Mouse (Mus musculus) thymus, adult 2 months (tissue): ENCODE data around the gene Vps29. TPM values are rescaled to one million over a fixed set of nuclear protein-coding genes. Genes with fewer than 3 reads are reported as not detected.

Experiments used
- DNase-seq: peaks from one replicate; pipeline ENCODE4 v3.0.0; 2021
- H3K27ac ChIP-seq: fragments of 200-500 bp; 2 replicates; pipeline ENCODE4 v1.5.1; 2012; ENCODE audit warnings: low read length, control low read depth; ENCODE audit not compliant: control insufficient read depth, insufficient read depth
- H3K27me3 ChIP-seq: fragments of 200-500 bp; 2 replicates; pipeline ENCODE4 v1.6.1; 2012; ENCODE audit warnings: mild to moderate bottlenecking, low read length, moderate library complexity, mixed read lengths; ENCODE audit not compliant: control insufficient read depth, insufficient read depth
- H3K36me3 ChIP-seq: fragments of 200-500 bp; 2 replicates; pipeline ENCODE4 v1.6.1; 2012; ENCODE audit warnings: mild to moderate bottlenecking, low read length, moderate library complexity; ENCODE audit not compliant: control insufficient read depth, insufficient read depth
- H3K4me1 ChIP-seq: fragments of 200-500 bp; replicated peaks from 2 replicates; pipeline ENCODE4 v1.6.1; 2012; ENCODE audit warnings: low read length; ENCODE audit not compliant: control insufficient read depth, insufficient read depth
- H3K4me3 ChIP-seq: fragments of 200-500 bp; 2 replicates; pipeline ENCODE4 v1.5.1; 2012; ENCODE audit warnings: mild to moderate bottlenecking, low read length, control low read depth, moderate library complexity; ENCODE audit not compliant: control insufficient read depth, insufficient read depth
- CTCF ChIP-seq: fragments of 200-500 bp; IDR thresholded peaks from 2 replicates; pipeline ENCODE4 v1.5.1; 2012; ENCODE audit warnings: mild to moderate bottlenecking, control low read depth, low read length, moderate library complexity, borderline replicate concordance; ENCODE audit not compliant: control insufficient read depth, poor library complexity, insufficient read depth; ENCODE audit errors: extremely low read depth
- POLR2A ChIP-seq: fragments of 200-500 bp; IDR thresholded peaks from 2 replicates; pipeline ENCODE4 v1.6.1; 2012; ENCODE audit warnings: mild to moderate bottlenecking, low read length, control low read depth, moderate library complexity; ENCODE audit not compliant: control insufficient read depth, poor library complexity, insufficient read depth; ENCODE audit errors: extremely low read depth
- WGBS: fragments of 180-500 bp; shearing (Covaris S2); methylation state at CpG from one replicate; pipeline ENCODE4 v1.1.7; 2018; 5-methylcytosine and 5-hydroxymethylcytosine counted together
- polyA plus RNA-seq: library from polyadenylated mRNA; depleted of rRNA; stranded (reverse); fragments of >200 nt; gene quantifications from 2 replicates; pipeline ENCODE4 v1.2.3, GENCODE M21; 2012

Vps29 gene
- polyA plus RNA-seq, 1 experiment, result 54.5 TPM

DNA sequence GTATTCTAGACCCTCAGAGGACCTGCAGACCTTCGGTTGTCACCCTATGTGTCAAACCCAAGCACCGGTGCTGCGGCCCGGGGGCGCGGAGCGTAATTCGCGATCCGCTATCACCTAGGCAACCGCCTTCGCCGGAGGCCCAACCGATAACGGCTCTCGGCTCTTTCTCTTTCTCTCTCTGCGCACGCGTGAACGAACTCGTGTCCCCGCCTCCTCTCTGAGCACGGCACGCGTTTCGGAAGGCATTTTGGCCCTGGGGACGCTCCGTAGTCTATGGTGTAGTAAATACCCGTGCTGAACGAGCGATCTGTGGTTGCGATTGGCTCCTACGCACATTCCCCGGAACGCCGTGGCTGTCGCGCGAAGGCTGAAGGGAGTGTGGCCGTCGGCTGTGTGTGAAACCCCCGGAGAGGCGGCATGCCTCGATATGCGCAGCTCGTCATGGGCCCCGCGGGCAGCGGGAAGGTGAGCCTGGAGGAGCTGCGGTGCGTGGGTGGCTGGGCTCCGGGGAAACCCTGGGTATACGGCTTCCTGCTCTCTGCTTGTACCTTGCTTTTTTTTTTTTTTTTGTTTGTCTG lies 18.1 kb downstream of the Vps29 start, which contains the start of gene Fam216a:
TSS of gene Fam216a (minus strand) at position 173 of the 578 bp plus-strand sequence.
- Histone ChIP-seq H3K36me3 (peaks cover 17% of the 10 kb centered on the region), H3K4me3 (peak within 1 kb of the TSS; percentile 91), H3K27ac (peak within 1 kb of the TSS; percentile 85), H3K27me3 (no peaks in the 10 kb centered on the region), H3K4me1 (peaks cover 2% of the 10 kb centered on the region; the same call in 1 of the 2 replicates)
- peak; percentile 100 for DNase-seq
- WGBS, result under 1% methylated on average over 53 of the region's 53 CpGs
- 0 out of 2 replicates have a peak, but pooled peaks have one; percentile 47 for TF ChIP-seq CTCF
- peak; percentile 54; the same call in 1 of the 2 replicates for TF ChIP-seq POLR2A

DNA sequence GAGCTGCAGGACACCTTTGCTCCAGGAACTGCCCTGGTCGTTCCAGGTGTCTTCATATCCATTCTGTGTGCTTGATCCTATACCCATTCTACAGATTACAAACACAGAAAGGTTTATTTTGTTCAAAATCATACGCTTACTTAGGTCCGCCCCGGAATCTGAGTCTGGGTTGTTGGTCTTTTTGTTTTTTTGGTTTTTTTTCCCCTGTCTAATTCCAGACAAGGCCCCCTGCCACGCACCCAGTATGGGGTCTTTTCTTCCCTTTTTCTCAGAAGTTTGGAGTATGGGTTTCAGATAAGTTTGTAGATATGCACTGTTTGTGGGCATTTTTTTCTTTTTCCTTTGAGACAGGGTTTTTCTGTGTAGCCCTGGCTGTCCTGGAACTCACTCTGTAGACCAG lies 18.7 kb downstream of the Vps29 start:
- H3K27me3 ChIP-seq, result no peaks in the 10 kb centered on the region
- TF ChIP-seq POLR2A (no peak), CTCF (no peak)
- DNase-seq, result no peak
- H3K27ac ChIP-seq, result peak overlapping the region; percentile 63
- peaks cover 2% of the 10 kb centered on the region; the same call in 1 of the 2 replicates for H3K4me1 ChIP-seq
- H3K36me3 ChIP-seq, result peaks cover 11% of the 10 kb centered on the region
- peak overlapping the region; percentile 66 for H3K4me3 ChIP-seq
- 4% methylated on average over 5 of the region's 5 CpGs for WGBS

DNA sequence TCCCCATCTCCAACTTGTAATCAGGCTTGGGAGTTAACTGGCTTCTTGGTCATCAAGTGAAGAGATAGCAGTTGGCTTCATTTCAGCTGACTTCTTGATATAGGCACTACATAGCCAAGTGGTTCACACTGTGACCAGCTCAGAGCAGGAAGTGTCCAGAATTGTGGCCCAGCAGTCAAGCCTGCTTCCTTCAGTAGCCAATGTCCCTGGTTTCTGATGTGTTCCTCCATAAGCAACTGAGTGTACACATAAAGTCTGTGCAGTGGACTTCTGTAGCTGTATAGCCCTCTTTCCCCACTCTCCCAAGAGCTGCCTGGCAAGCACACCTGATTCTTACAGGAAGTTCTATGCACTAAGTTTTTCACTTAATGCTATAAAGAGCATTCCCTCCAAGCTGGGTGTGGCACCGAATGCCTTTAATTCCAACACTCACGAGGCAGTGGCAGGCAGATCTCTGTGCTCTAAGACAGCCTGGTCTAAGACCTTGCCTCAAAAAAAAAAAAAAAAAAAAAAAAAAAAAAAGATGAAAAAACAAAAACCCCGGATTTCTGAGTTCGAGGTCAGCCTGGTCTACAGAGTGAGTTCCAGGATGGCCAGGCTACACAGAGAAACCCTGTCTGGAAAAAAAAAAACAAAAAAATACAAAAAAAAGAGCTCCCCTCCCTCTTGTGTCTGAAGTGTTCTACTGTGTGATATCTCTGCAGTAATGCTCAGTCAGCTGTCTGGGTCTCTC lies 23.1 kb downstream of the Vps29 start:
- WGBS, result 91% methylated on average over 4 of the region's 4 CpGs
- no peaks in the 10 kb centered on the region for H3K27me3 ChIP-seq
- TF ChIP-seq CTCF (no peak), POLR2A (no peak)
- no peak for DNase-seq
- H3K4me3 ChIP-seq, result no peak overlapping the region
- H3K4me1 ChIP-seq, result no peaks in the 10 kb centered on the region; the same call in 1 of the 2 replicates
- no peak overlapping the region for H3K27ac ChIP-seq
- H3K36me3 ChIP-seq, result peaks cover 24% of the 10 kb centered on the region

DNA sequence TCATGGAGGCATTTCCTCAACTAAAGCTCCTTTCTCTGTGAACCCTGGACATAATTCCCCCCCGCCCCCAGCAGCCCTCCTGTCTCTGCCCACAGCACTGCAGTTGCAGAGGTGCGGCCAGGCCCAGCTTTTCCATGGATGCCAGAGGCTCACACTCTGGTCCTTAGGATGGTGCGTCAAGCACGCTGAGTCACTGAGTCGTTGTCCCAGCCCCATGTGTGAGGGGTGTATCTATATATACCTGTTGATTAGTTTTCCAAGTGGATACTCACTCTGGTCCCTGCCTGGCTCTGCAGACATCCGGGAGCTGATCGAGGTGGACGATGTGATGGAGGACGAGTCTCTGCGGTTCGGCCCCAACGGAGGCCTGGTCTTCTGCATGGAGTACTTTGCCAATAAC lies 24.0 kb downstream of the Vps29 start:
- 98% methylated on average over 12 of the region's 12 CpGs for WGBS
- Histone ChIP-seq H3K27me3 (no peaks in the 10 kb centered on the region), H3K27ac (no peak overlapping the region), H3K36me3 (peaks cover 27% of the 10 kb centered on the region), H3K4me3 (no peak overlapping the region), H3K4me1 (no peaks in the 10 kb centered on the region)
- TF ChIP-seq POLR2A (no peak), CTCF (no peak)
- no peak for DNase-seq

DNA sequence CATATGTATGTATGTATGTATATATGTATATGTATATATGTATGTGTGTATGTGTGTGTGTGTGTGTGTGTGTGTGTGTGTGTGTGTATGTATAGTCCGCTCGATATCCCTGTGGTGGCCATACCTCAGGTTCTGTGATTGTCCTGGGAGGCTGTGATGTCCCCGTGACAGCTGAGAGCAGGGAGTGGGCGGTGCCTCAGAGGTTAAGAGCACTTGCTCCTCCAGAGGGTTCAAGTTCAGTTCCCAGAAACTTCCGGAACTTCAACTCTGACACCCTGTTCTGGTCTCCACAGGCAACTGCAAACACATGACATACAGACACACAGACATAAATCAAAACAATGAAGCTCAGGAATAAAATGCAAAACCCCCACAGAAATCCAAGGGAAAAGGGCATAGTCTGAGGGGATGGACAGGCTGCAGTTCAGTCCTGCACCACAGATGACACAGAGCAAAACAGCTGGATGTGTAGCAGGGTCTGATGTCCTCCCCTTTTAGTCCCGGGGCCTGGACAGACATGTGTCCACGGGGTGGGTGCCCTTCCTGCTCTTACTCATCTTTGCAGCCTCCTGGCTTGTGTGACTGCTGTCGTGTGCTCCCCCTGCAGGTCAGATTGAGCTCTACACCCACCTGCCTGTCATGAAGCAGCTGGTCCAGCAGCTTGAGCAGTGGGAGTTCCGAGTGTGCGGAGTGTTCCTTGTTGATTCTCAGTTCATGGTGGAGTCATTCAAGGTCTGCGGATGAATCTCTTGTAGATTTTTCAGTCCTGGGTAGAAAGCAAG lies 25.4 kb downstream of the Vps29 start:
- WGBS, result 59% methylated on average over 11 of the region's 11 CpGs
- H3K4me3 ChIP-seq, result no peak overlapping the region
- H3K27ac ChIP-seq, result no peak overlapping the region
- H3K36me3 ChIP-seq, result peaks cover 27% of the 10 kb centered on the region
- H3K27me3 ChIP-seq, result no peaks in the 10 kb centered on the region
- peak; percentile 70 for DNase-seq
- no peaks in the 10 kb centered on the region for H3K4me1 ChIP-seq
- TF ChIP-seq CTCF (peak; percentile 87), POLR2A (no peak)

DNA sequence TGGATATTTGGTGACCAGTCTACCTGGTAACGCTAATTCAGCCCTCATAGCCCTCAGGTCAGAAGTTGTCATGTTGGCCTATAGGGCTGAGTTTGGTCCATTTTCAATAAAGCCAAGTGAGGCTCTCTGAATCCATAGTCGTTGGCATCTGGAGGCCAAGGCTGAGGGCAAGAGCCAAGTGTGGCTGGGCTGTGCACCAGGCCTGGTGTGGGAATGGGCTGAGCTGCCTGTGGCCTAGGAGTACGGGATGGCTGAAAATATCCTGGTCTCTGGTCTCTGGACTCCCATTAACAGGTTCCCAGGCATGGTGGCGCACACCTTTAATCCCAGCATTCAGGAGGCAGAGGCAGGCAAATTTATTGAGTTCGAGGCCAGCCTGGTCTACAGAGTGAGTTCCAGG lies 35.8 kb downstream of the Vps29 start:
- no peaks in the 10 kb centered on the region for H3K27me3 ChIP-seq
- WGBS, result 93% methylated on average over 5 of the region's 5 CpGs
- H3K27ac ChIP-seq, result no peak overlapping the region
- TF ChIP-seq POLR2A, result no peak
- H3K4me3 ChIP-seq, result no peak overlapping the region
- H3K36me3 ChIP-seq, result no peaks in the 10 kb centered on the region
- no peak for DNase-seq
- peaks cover 9% of the 10 kb centered on the region for H3K4me1 ChIP-seq
